Mouse (Mus musculus) naive thymus-derived CD4-positive, alpha-beta T cell, adult 2 months (primary cell): Measurements from ENCODE around the gene Olfr1507.

ENCODE experiments used
- DNase-seq: peaks from one replicate; pipeline ENCODE4 v3.0.0-alpha.2; 2011; ENCODE audit warnings: low read depth

Olfr1507 gene

DNA sequence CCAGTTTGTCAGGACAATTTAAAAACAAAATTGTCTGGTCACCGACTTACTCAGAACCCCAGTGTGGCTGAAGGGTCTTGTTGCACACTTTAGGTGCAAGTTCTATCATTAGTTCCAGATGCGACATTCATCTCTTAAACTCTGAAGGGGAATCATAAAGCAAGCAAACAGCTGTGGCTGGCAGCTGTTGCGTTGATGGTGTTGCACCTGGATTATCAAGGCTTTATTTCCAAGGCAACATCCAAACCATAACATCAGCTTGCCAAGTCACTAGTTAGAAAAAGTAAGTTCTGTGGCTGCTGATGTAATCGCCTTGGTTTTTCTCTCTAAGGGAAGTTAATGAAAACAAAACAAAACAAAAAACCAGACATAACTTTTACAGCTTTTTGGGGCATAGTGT lies at the start of gene Olfr1507:
Olfr1507 (minus strand) TSS at position 234 of the 400 bp plus-strand sequence.
- DNase-seq = no peak

DNA sequence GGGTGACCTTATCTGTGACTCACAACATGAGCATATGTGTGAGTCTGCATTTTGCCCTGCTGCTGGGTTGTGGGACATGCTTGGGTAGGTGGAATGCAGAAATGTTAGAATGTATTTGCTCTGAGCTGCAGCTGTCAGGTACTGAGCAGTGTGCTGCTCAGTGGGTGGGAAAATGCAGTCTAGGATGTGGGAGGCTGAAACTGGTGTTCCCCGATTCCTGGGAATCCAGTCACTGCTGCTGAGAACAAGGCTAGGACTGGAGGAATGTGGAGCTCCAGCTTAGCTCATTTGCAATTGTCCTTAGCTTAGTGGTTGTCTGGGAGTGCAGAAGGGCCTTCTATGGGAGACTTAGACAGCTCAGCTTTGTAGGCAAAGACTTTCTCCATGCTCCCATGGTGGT lies 37.8 kb upstream of the Olfr1507 start:
- no peak for DNase-seq

DNA sequence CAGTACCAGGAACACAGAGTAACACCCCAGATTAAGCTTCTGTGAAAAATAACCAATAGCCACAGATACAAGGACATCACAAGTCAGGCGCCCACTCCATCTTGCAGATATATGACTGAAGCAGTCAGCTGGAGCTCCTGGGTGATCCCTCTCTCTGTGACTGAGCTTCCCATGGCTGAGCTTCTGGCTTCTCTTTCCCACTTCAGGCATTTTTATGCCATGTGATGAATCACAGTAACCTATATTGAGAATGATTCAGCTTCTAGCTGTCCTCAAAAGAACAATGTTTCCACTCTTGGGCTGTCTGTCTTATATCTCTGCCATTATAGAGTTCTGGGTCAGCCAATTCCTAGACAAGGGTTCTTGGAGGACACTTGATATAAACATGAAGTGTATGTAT lies 29.4 kb upstream of the Olfr1507 start:
- no peak for DNase-seq

DNA sequence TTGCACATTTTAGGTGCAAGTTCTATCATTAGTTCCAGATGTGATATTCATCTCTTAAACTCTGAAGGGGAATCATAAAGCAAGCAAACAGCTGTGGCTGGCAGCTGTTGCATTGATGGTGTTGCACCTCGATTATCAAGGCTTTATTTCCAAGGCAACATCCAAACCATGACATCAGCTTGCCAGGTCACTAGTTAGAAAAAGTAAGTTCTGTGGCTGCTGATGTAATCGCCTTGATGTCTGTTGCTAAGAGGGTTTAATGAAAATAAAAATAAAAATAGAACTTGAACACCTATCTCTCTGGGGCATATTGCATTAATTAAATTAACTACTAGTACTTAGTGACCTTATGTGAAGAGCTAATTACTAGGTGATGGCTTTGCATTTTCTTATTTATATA lies 28.2 kb downstream of the Olfr1507 start, which contains the start of gene Olfr1508:
Olfr1508 (minus strand) TSS at position 101 of the 400 bp plus-strand sequence.
- no peak for DNase-seq

DNA sequence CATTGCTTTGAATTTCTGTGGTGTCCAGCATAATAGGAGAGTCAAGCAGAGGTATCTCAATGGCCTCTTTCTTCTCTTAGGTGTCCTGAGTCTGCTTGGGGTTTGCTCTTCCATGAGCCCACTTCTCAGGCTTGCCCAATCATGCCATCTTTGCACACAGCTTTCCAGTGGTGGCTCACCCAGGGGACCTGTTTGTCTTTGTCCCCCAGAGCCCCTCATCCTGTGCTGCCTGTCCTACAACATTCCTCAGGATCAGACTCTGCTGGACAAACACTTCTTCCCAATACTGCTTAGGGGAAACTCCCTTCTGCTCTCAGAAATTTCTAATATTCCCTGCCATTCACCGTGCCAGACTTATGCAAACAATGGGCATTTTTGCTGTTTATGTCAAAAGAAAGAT lies 29.8 kb downstream of the Olfr1507 start:
- DNase-seq = no peak

DNA sequence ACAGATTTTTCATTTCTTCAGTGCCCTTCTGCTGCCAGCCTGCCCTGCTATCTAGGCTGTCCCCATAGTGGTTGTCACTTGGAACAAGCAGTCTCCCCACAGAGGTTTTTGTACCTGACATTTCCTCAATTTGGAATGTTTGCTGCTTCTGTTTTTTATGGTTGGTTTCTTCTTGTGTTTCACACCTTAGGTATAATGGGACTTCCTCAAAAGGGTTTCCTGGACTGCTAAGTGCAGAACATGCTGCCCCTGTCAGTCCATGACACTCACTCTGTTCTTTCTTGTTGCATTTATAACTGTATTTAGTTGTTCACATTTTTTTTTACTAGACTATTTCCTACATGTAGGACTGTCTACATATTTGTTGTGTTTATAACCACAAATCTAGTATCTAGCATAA lies 33.6 kb downstream of the Olfr1507 start:
- DNase-seq = no peak

DNA sequence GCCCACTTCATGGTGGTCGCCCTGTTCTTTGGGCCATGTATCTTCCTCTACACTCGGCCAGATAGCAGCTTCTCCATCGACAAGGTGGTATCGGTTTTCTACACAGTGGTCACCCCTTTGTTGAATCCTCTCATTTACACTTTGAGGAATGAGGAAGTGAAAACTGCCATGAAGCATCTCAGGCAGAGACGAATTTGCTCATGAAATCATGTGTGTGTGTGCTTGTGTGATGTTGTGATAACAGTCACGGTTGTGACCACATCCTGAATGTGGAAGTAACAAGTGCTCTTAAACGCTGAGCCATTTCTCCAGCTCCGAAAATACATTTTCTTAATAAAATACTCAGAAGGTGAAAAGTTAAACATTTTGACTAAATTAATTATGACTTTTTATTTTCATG lies 44.4 kb downstream of the Olfr1507 start:
- DNase-seq = peak; percentile 60

DNA sequence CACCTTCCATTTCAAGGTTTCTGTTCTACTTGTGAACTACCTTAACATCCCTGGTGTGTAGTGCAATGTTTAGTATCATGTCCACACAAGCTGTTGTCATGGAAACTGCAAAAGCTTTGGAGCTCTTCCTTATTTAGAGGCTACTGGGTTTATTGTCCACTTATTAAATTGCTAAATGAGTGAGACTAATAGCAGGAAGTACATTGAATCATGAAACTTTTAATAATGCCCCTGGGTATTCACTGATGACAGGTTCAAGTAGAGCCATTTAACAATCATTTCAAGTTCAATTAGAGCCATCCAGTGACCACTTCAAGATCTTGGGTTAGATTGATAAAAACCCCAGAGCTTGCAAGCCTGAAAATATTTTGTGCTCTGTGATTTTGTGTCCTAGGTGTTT lies 52.9 kb downstream of the Olfr1507 start, which contains the start of gene Olfr1509:
Olfr1509 (plus strand) TSS at position 301 of the 400 bp plus-strand sequence.
- no peak for DNase-seq
